Mouse (Mus musculus): ENCODE measurements around the gene Atp1a2. TPM values are rescaled to one million over a fixed set of nuclear protein-coding genes. Genes with fewer than 3 reads are reported as not detected.

Atp1a2 gene
- total and polyA plus RNA-seq, 3 experiments: 0.07 to 0.23 (median 0.13) TPM

GRCm38 (mm10) chr1:172274116-172274515, 23.7 kb downstream of the Atp1a2 start:
- Histone ChIP-seq H3K79me2 (replicated peaks; ENCODE audit: control insufficient read depth, extremely low read depth, insufficient read depth, poor library complexity, severe bottlenecking) (no peaks in the 10 kb centered on the region), H3K4me1 (ENCODE audit: control insufficient read depth in 1 of 2, insufficient read depth in 2 of 2) (peaks cover 10 to 28% of the 10 kb centered on the region in 2 experiments), H3K4me3 (replicated peaks in 1 of 3; ENCODE audit: low read depth in 2 of 3, low read length in 2 of 3, poor library complexity in 1 of 3) (no peak overlapping the region), H3K27ac (ENCODE audit: insufficient read depth, low read depth) (no peak overlapping the region), H3K4me2 (ENCODE audit: insufficient read depth, low read depth, poor library complexity, severe bottlenecking) (no peak overlapping the region), H3K9me3 (replicated peaks; ENCODE audit: low read length) (no peaks in the 10 kb centered on the region), H3K9ac (ENCODE audit: insufficient read depth, low read depth) (no peak overlapping the region), H3K27me3 (replicated peaks) (no peaks in the 10 kb centered on the region), H3K36me3 (replicated peaks in 1 of 2; ENCODE audit: control insufficient read depth in 1 of 2, insufficient read depth in 1 of 2, low read length in 1 of 2) (no peaks in the 10 kb centered on the region)
- in situ Hi-C loops (cut with MboI; ENCODE audit: low pct_ligation_motif_present, low pct_unique_long_range_greater_than_20kb, low sequenced_read_pairs): no loop called here
- no peak for TF ChIP-seq RCOR1 (conservative IDR thresholded peaks at IDR 0.05; ENCODE audit: low read depth, low read length)
- no peak for TF ChIP-seq MYC (IDR thresholded peaks at IDR 0.05; ENCODE audit: low read depth, low read length)
- TF ChIP-seq PAX5 (IDR thresholded peaks at IDR 0.05; ENCODE audit: low read length): no peak
- TF ChIP-seq CTCF (conservative IDR thresholded peaks at IDR 0.05 in 1 of 2, IDR thresholded peaks at IDR 0.05 in 1 of 2; ENCODE audit: low read depth in 2 of 2, low read length in 2 of 2): no peak
- TF ChIP-seq E2F4 (IDR thresholded peaks at IDR 0.05; ENCODE audit: insufficient replicate concordance, low read depth, low read length): no peak
- dilution Hi-C loops (cut with MboI; ENCODE audit: extremely low pct_ligation_motif_present, extremely low pct_unique_long_range_greater_than_20kb, low sequenced_read_pairs): no loop called here
- DNase-seq (ENCODE audit: extremely low read depth): no peak

GRCm38 (mm10) chr1:172273386-172273785, 24.5 kb downstream of the Atp1a2 start:
- H3K27ac ChIP-seq (ENCODE audit: insufficient read depth, low read depth): no peak overlapping the region
- dilution Hi-C loops (cut with MboI; ENCODE audit: extremely low pct_ligation_motif_present, extremely low pct_unique_long_range_greater_than_20kb, low sequenced_read_pairs) (no loop called here), in situ Hi-C loops (cut with MboI; ENCODE audit: low pct_ligation_motif_present, low pct_unique_long_range_greater_than_20kb, low sequenced_read_pairs) (no loop called here)
- no peak for DNase-seq (ENCODE audit: extremely low read depth)
- no peak overlapping the region for H3K4me2 ChIP-seq (ENCODE audit: insufficient read depth, low read depth, poor library complexity, severe bottlenecking)
- H3K9ac ChIP-seq (ENCODE audit: insufficient read depth, low read depth): no peak overlapping the region
- H3K79me2 ChIP-seq (replicated peaks; ENCODE audit: control insufficient read depth, extremely low read depth, insufficient read depth, poor library complexity, severe bottlenecking): no peaks in the 10 kb centered on the region
- H3K9me3 ChIP-seq (replicated peaks; ENCODE audit: low read length): no peaks in the 10 kb centered on the region
- no peak overlapping the region for H3K4me3 ChIP-seq (replicated peaks in 1 of 3; ENCODE audit: low read depth in 2 of 3, low read length in 2 of 3, poor library complexity in 1 of 3)
- TF ChIP-seq MAZ (IDR thresholded peaks at IDR 0.05; ENCODE audit: low read depth, low read length): no peak
- TF ChIP-seq JUN (IDR thresholded peaks at IDR 0.05; ENCODE audit: insufficient read depth, low read depth, low read length): no peak
- TF ChIP-seq ETS1 (conservative IDR thresholded peaks at IDR 0.05; ENCODE audit: low read depth, low read length): no peak
- no peak for TF ChIP-seq TCF12 (IDR thresholded peaks at IDR 0.05; ENCODE audit: low read depth, low read length)
- TF ChIP-seq MXI1 (IDR thresholded peaks at IDR 0.05; ENCODE audit: low read depth, low read length): no peak
- peaks cover 10 to 21% of the 10 kb centered on the region in 2 experiments for H3K4me1 ChIP-seq (ENCODE audit: control insufficient read depth in 1 of 2, insufficient read depth in 2 of 2)
- no peaks in the 10 kb centered on the region for H3K27me3 ChIP-seq (replicated peaks)
- H3K36me3 ChIP-seq (replicated peaks in 1 of 2; ENCODE audit: control insufficient read depth in 1 of 2, insufficient read depth in 1 of 2, low read length in 1 of 2): no peaks in the 10 kb centered on the region

GRCm38 (mm10) chr1:172271765-172272164, 26.1 kb downstream of the Atp1a2 start:
- H3K36me3 ChIP-seq (replicated peaks in 1 of 2; ENCODE audit: control insufficient read depth in 1 of 2, insufficient read depth in 1 of 2, low read length in 1 of 2): no peaks in the 10 kb centered on the region
- H3K9ac ChIP-seq (ENCODE audit: insufficient read depth, low read depth): no peak overlapping the region
- no peak for TF ChIP-seq SIN3A (IDR thresholded peaks at IDR 0.05; ENCODE audit: low read length)
- no peak for TF ChIP-seq ZNF384 (IDR thresholded peaks at IDR 0.05; ENCODE audit: low read depth, low read length)
- in situ Hi-C loops (cut with MboI; ENCODE audit: low pct_ligation_motif_present, low pct_unique_long_range_greater_than_20kb, low sequenced_read_pairs): no loop called here
- no peaks in the 10 kb centered on the region for H3K79me2 ChIP-seq (replicated peaks; ENCODE audit: control insufficient read depth, extremely low read depth, insufficient read depth, poor library complexity, severe bottlenecking)
- no peak overlapping the region for H3K4me2 ChIP-seq (ENCODE audit: insufficient read depth, low read depth, poor library complexity, severe bottlenecking)
- H3K27me3 ChIP-seq (replicated peaks): no peaks in the 10 kb centered on the region
- H3K4me3 ChIP-seq (replicated peaks in 1 of 3; ENCODE audit: low read depth in 2 of 3, low read length in 2 of 3, poor library complexity in 1 of 3): no peak overlapping the region
- no peaks in the 10 kb centered on the region for H3K9me3 ChIP-seq (replicated peaks; ENCODE audit: low read length)
- H3K27ac ChIP-seq (ENCODE audit: insufficient read depth, low read depth): no peak overlapping the region
- DNase-seq (ENCODE audit: extremely low read depth): no peak
- dilution Hi-C loops (cut with MboI; ENCODE audit: extremely low pct_ligation_motif_present, extremely low pct_unique_long_range_greater_than_20kb, low sequenced_read_pairs): no loop called here
- peaks cover 0 to 6% of the 10 kb centered on the region in 2 experiments; a peak in 2 of 4 replicates for H3K4me1 ChIP-seq (ENCODE audit: control insufficient read depth in 1 of 2, insufficient read depth in 2 of 2)

All from CH12.LX (cell line).